Mouse (Mus musculus) gastrocnemius, postnatal 10 days (tissue): Measurements from ENCODE around the gene Ppt2. TPM values are rescaled to one million over a fixed set of nuclear protein-coding genes. Genes with fewer than 3 reads are reported as not detected.
A peak's percentile ranks its signal among the peaks of the same experiment; 100 is the strongest.

Experiments used
- DNase-seq: peaks from one replicate; pipeline ENCODE4 v3.0.0; 2021; ENCODE audit warnings: mixed read lengths
- total RNA-seq, 2 experiments: library from RNA; stranded (reverse); gene quantifications; 2 replicates each; pipeline ENCODE4 v1.2.3; 2021

The Ppt2 gene
- total RNA-seq, 2 experiments from 2014 or later = 32.6 to 33.7 TPM

DNA sequence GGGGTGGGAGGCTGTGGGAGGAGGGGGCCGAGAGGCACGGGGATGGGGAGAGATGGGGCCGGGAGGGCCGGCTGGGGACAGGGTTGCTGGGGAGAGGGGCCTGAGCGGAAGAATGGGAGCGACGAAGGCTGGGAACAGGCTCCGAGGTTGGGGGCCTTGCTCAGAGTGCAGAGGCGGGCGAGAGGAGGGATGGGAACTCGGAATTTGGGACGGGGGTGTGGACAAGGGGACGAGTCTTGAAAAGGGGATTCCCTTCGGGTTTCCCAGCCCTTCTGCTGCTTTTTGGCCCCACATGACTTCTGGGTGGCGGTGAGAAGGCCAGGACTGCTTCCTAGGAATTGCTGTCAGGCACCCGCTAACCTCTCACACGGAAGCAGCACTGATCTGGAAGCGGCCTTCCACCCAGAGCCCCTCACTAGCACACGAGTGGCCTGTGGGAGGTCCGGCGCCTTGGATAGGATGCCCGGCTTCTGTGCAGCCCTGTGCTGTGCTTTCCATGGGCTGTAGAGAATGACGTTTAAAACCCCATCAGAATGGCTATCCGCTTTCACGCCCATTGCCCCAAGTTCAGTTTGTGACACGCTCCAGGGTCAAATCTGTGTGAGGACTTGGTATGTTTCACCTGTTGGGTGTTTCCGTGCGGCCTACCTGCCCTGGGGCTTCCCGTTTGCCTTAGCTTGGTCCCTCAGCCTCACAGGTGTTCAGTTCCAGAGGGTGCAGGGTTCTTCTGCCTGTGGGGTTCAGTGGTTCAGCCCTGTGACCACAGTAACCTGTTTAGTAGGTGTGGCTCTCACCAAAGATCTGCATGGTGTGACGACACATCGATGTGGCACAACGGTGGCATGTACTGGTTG, 21.9 kb downstream of the Ppt2 start:
- DNase-seq = no peak

DNA sequence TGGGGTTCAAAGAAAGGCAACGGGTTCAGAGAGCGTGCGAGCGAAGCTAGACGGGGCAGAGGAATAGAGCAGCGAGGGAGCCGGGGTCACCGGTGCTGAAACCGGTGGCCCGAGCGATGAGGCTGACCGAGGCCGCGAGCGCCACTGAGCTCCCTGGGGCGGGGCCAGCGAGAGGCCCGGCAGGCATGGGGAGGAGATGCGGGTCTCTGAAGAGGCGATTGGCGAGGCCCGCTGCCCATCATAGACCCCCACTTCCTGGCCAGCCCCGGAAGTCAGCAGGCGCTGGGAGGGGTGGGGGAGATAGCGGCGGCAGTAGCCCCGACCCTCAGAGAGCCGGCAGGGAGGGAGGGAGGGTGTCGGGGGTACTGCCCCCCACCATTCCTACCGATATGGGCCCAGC, 22.7 kb downstream of the Ppt2 start:
- DNase-seq = peak; percentile 97

DNA sequence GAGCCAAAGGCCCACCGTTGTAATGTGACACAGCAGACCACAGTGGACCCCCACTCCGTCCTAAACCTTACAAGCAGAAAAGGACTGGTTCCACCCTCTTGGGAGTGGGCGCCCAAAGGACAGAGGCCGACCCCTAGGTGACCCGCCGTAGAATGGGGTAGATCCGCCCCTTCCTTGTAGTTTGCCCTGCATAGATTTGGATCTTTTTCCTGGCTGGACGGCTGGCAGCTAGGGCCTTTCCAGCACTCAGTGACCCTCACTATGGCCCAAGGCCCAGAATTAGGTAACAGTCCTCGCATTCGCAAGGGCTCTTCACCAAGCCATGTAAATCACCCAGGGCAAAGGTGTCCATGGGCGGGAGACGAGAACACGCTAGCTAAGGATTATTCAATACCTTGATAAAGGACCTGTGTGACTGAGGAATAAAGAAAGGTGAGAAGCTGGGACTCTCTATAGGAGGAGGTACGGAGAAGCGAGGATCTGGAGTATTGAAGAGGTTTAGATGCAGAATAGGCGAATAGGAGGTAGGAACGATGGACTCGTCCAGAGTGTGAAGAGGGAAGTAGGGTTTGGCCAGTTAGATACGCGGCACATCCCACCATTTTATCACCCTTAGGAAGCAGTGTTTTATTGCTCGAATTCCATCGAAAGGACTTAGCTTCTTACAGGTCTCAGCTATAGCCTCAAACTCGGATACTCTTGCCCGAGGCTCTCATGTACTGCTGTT, 23.6 kb downstream of the Ppt2 start:
- DNase-seq = no peak

DNA sequence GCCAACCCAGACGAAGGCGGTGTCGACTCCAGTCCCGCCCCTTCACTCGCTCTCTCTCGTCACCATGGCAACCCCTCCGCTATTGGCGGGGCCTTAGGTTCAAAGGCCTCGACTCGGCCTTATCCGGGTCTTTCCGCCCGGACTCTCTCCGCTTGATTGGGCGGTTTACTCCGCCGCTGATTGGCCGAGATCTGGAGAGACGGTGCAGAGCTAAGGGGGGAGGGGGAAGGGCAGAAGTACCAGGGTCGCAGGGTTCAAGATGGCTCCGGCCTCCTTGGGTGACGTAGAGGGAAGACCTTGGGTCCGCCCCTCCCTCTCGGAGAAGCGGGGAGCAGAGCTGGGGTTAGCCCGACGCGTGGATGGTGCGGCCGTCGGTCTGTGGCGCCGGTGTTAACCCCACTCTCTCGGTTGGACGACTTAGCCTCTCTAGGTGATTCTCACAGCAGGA, 24.2 kb downstream of the Ppt2 start, which contains the start of gene Agpat1:
TSS of gene Agpat1 (plus strand) at position 202 of the 448 bp plus-strand sequence.
- DNase-seq = peak; percentile 97

DNA sequence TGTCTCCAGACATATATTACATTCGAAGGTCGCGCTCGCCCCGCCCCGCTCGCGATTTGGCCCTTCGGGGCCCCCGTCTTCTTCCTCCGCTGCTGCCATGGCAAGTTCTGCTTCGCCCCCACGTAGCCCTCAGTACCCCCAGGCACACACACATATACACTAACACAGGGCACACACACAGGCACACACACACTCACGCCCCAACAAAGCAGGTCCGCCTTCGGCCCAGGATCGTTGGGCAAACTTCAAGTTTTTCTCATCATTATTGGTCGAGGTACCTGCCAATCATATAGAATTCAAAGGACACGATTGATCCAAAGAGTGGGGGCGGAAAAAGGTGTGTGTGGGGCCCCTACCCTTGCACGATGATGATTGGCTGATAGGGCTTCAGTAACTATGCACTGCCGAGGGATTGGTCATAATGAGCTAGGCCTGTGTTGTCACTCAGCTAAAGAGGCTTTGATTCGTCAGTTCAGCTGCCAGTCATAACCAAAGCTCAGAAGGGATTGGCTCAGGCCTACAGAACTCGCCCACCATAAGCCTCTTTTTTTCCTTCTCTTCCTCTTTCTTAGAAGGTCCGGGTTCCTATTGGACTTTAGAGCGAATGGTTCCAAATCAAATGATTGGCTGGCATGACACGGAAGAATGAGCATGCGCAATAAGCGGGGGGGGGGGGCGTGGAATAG, 24.8 kb downstream of the Ppt2 start, which contains the start of gene Rnf5:
TSS of gene Rnf5 (minus strand) at position 316 of the 686 bp plus-strand sequence.
- peak; percentile 97 for DNase-seq

DNA sequence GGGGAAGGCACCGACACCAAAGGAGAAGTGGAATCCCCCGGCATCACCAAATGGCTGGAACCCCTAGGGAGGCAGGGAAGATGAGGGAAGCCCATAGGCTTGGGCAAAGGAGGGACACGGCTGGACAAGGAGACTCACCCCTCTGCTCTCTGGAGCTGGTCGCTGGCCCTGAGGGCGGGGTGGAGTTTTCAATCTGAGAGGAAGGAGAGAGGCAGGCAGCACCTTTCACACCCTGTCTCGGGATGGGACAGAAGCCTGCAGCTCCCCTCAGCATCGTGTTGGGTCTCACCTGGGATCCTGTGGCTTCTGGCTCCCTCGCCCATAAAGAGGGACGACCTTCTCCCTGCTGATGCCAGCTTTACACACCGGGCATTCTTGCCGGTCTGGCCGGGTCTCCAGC, 26.5 kb downstream of the Ppt2 start:
- DNase-seq = no peak

DNA sequence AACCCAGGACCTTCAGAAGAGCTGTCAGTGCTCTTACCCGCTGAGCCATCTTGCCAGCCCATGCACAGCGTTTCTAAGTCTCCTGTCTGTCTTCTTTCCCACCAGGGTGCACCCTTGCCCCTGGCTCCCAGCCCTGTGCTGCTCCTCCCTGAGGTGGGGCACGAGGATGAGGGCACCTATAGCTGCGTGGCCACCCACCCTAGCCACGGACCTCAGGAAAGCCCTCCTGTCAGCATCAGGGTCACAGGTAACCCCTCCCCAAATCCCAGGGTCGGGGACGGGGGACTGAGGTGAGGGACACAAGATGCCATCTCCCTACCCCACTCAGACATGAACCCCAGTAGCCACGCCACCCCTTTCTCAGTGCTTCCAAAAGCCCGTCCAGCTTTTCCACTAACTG, 28.4 kb downstream of the Ppt2 start:
- no peak for DNase-seq

DNA sequence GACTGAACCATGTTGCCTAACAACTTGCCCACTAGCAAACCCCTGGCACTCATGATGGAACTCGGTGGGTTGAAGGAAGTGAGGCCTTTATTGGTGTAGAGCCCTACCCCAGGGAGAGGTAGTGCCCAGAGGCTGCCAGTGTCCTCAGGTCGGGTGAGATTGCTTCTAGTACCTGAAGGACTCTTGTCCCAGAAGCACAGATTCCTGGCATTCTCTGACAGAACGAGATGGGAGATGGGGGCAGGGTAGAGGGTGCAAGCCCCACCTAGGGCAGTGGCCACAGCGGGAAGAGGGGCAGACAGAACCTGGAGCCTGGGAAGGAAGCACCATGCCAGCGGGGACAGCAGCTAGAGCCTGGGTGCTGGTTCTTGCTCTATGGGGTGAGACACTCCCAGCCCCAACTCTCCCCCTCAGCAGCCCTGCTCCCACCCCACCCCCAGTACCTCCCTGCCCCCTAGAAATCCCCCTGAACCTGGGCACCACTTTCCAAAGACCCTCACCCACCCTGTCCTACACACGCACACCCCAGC, 30.7 kb downstream of the Ppt2 start, which contains the start of gene Ager:
TSS of gene Ager (plus strand) at position 297 of the 530 bp plus-strand sequence.
- DNase-seq = no peak

DNA sequence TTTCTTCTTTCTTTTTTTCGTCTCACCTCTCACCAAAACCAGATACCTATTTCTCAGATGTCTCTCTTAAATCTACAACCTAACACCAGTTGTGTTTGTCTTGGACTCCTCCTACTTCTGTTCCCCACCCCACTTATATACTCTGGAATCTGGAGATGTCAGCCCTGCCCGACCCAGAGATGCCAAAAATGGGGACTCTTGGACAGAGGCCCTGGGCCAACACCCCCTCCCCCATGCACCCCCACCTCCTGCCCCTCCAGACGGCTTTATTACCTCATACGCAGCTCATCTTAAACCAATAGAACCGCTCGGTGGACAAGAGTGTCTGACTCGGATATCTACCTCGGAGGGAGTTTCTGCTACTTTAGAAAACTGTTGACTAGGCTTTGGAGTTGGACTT, 32.2 kb downstream of the Ppt2 start:
- no peak for DNase-seq

DNA sequence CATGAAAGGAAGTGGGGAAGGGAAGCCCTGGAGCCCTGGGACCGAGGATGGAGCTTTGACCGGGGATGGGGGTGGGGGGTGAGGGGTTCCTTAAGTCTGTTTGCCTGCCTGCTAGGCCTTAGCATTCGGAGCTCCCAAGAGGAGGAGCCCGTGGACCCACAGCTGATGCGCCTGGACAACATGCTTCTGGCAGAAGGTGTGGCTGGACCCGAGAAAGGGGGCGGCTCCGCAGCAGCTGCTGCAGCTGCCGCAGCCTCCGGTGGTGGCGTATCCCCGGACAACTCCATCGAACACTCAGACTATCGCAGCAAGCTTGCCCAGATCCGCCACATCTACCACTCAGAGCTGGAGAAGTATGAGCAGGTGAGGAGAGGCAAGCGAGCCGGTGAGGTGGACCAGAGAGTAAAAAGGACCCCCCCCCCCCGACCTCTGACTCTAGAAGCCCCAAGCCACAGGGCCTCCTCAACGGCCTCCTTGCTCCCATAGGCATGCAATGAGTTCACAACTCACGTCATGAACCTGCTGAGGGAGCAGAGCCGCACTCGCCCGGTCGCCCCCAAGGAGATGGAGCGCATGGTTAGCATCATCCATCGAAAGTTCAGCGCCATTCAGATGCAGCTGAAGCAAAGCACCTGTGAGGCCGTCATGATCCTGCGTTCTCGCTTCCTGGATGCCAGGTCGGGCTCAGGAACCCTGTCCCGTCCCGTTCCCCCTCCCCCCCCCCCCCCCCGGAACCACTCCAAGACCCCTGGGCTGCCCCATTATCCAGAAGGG, 34.4 kb downstream of the Ppt2 start:
- DNase-seq = peak; percentile 42

DNA sequence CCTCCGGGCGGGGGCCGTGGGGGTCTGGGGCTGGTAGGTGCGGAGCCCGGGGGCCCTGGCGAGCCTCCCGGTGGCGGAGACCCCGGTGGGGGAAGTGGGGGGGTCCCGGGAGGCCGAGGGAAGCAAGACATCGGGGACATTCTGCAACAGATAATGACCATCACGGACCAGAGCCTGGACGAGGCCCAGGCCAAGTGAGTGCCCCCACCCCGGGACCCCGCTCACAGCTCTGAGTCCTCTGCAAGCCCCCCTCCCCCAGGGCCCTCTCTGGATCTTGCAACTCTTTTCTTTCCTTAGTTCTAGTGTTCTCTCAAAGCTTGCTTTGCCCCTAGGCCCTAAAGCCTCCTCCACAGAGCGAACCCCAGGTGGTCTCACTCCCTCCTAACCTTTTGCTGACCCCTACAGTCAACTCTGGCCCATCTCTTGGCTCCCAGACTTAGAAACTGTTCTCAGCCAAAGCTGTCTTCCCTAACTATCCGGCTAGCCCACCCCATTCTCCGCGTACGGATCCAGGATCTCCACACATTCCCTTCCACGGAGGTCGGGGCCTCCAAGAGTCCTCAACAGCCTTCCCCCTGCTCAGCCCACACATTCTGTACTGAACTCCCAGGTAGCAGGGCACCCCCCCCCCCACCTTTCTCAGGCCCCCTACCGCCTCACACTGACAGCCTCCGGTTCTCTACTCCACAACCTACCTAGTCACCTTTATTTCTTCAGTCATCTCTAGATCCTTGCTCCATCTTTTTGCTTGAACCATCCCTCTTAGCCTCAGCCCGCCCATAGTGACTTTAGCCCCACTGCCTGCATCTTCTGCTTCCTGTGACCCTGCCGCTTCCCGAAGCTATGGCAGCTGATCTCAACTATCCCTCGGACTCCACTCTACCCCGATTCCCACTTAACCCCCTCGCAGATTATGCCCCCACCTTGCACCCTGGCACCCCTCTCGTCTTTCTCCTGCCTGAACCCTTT, 35.4 kb downstream of the Ppt2 start:
- peak; percentile 39 for DNase-seq

DNA sequence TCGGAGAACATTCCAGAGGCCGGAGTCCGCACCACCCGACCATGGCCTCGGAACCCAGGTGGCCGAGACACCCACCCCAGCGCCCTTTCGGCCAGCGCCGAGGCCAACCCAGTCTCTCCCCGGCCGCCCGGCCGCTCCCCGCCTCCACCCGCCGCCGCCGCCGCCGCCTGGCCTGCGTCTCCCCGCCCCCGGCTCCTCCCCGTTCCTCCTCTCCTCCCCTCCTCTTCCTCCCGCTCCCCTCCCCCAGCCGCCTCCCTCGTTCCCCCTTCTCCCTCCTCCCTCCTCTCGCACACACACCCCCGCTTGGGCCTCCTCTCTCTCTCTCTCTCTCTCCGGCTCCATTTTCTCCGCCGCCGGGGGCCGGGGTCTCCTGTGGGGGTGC, 36.3 kb downstream of the Ppt2 start:
- peak; percentile 94 for DNase-seq

DNA sequence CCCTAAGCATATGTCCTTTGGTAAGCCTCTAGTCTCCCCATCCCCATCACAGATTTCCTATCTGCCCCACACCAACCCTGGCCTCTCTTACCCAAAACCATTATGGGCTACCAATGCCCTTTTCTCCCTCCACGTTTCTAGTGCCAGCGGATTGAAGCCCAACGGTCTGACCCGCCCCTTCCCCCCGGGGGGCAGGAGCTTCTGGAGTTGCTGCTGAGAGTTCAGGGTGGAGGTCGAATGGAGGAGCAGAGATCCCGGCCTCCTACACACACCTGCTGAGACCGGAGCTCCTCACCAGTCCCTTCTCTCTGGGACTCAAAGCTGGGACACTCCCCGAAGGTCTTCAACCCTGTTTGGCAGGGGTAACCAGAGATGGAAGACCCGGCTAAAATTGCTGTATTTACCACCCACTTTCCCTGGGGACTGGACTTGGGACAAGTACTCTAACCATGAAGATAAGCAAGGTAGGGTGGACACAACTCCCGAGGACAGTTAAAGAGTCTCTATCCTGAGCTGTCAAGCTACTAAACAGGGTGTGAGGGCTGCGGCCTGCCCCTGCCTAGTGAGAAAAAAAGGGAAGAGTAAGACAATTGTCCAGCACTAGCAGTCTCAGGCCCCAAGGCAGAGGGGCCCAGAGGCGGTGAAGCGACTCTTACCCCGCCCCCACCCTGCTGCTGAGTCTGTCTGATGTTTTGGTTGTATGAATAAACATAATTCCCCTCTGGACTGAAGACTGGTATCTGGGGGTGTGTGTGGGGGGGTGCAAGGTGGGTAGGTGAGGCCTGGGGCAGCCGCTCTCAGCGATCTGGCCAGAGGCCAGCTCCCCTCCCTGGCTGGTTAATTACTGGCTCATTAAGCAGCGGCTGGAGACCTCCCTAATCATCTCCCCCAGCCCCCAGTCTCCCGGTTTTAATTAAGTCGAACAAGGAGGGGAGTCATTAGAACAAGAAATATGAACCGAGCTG, 37.0 kb downstream of the Ppt2 start, which contains the start of gene Pbx2:
TSS of gene Pbx2 (plus strand) at position 238 of the 965 bp plus-strand sequence.
- no peak for DNase-seq

DNA sequence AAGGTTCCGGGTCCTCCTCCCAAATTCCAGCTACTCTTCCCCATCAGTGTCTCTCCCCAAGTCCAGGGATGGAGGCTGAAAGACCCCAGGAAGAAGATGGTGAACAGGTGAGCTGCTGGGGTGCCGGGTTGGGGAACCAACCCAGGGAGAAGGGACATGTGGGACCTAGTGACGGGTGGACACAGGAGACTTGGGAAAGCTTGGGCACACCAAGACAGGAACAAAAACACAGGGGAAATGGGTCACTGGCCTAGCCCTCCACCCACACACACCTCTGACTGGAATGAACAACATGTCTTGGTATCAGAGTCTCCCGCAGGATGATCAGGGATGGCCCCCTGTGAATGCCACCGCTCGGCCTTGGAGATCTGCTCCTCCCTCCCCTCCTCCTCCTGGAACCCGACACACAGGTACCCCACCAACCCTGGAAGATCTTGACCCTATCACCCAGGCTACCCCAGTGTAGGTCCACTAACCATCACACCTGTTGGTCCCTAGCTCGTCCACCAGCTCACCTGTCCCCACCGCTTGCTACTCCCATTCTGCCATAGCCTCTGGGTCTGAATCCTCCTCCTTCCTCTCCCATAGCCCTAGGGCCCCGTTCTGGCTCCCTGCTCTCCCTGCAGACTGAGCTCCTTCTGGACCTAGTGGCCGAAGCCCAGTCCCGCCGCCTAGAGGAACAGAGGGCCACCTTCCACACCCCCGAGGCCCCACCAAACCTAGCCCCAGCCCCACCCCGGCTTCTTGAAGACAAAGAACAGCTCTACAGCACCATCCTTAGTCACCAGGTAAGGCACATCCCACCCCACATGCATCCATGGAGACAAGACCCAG, 37.9 kb downstream of the Ppt2 start:
- no peak for DNase-seq

DNA sequence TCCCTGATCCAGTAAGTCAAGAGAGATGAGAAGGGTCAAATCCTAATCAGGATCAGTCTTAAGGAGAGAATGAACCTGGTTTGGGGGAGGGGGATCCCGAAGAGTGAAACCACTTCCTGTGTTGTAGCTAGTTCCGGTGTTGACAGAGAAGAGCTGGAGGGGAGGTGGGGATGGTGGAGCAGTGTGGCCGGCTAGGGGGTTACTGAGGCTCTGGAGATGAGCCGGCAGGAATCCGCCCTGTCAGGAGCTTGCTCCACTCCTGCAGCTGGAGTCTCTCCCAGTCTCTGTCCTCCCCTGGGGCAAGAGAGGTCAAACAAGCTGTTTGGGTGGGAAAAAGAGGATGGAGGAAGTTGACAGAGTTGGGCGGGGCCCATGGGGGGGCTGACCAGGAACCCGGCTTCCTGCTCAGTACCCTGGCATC, 38.6 kb downstream of the Ppt2 start, which contains the start of gene Gpsm3:
TSS of gene Gpsm3 (plus strand) at position 126 of the 421 bp plus-strand sequence.
- peak; percentile 65 for DNase-seq

DNA sequence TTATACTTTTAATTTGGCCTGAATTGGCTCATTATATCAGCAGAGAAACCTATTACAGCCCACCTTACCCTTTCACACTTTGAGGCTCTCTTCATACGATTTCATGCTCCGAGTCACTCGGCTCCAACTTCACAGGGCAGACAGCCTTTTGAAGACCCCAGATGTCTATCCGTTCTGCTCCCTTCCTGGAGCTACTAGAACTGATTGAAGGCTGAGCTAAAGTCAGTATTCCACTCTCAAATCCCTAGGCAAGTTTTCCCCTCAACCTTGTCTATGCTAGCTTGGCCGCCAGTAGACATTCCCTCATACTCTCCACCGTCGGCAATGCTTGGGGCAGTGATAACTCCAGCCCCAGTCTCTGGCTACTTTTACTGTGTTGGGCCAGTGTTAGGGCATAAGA, 39.1 kb downstream of the Ppt2 start:
- DNase-seq = no peak

DNA sequence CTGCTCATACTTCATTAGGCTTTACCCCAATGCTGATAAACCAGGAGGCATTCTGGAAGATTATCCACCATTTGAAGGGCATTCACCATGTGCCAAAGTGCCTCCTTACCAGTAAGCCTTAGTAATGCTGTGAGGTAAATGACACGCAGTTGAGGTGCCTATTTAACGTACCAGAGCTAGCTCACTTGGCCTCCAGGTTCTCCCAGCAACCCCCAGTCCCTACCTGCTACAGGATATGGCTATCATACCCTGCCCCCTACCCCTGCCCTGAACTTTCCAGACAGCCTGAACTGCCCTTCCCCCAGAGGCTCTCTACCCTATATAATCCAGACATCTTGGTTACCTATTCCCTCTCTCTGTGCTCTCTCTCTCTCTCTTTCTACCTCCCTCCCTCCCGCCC, 39.5 kb downstream of the Ppt2 start:
- DNase-seq = no peak

DNA sequence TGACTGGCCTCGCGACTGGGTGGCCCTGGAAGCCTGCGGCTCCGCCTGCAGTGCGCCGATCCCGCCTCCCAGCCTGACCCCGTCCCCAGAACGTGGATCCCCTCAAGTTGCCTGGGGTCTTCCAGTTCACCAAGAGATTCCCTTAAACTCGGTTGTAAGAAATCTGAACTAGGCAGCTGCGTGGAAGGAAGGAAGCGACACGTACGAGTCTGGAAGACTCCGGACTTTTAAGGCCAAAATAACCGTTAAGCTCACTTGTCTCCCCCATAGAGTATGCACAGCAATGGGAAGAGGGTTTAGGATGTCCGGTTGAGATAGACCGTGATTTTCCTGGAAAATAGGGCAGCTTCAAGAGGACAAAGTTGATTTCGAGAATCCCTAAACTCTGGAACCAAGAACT, 40.5 kb downstream of the Ppt2 start:
- DNase-seq = no peak
